ENCODE assay signal across 21 mouse cellular contexts in the genomic region with DNA sequence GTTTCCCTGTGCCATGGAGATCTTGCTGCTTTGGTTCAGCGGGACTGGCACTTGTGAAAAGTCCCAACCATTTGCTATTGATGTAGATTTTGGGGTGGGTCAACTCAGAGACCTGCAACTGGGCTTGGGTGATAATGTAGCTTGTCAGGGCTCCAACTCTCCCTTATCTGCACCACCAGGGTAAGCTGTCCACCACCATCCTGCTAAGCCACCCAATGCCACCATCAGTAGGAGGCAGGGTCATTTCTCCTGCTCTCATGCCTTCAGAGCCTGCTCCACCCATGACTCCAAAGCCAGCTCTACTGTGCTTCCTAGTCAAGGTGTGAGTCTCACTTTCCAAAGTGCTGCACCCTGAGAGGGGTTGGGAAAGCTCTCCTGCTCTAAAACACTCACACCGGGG.
A peak's percentile ranks its signal among the peaks of the same experiment; 100 is the strongest.
DNase-seq lines count a peak whose midpoint lies in the region; ATAC-seq lines count a peak whose summit lies in the region.
"Had no signal": no experiment of that assay in that cellular context is flagged by ENCODE, and none has a peak within 500 bp of the region (broad histone marks: within the 10 kb centered on the region; RNA-seq: fewer than 3 reads in every experiment).

No protein-coding gene starts in this region.

- no peak overlapping the region for H3K27ac ChIP-seq in intestine, embryonic 15.5 days

- H3K9me3 ChIP-seq in intestine, embryonic 15.5 days: no peaks in the 10 kb centered on the region
- H3K9me3 ChIP-seq: G1E had no signal

- H3K27me3 ChIP-seq in intestine, embryonic 15.5 days (replicated peaks): no peaks in the 10 kb centered on the region
- H3K27me3 ChIP-seq: CH12.LX had no signal

- H3K36me3 ChIP-seq in intestine, embryonic 15.5 days: no peaks in the 10 kb centered on the region
- H3K36me3 ChIP-seq: G1E had no signal

- no peak overlapping the region for H3K9ac ChIP-seq in intestine, embryonic 15.5 days

- peak; percentile 59 for ATAC-seq in erythroid progenitor cell, adult 5-6 weeks (replicated peaks; ENCODE audit: low FRiP score, poor library complexity, severe bottlenecking)
- peak; percentile 20; the same call in 1 of the 2 replicates for ATAC-seq in megakaryocyte progenitor cell, adult 5-6 weeks (replicated peaks; ENCODE audit: poor library complexity)
- peak; percentile 61; the same call in 1 of the 2 replicates for ATAC-seq in megakaryocyte-erythroid progenitor cell, adult 5-6 weeks (replicated peaks; ENCODE audit: low FRiP score, low TSS enrichment, poor library complexity, severe bottlenecking)
- no peak for ATAC-seq in intestine, embryonic 15.5 days
- ATAC-seq: activated CD4-positive, CD25-positive, alpha-beta regulatory T cell, adult 4 months; CD4-positive, CD25-positive, alpha-beta regulatory T cell, adult 4 months; Patski had no signal

- H3K4me2 ChIP-seq in intestine, embryonic 15.5 days (replicated peaks): no peak overlapping the region

- 93% methylated on average over 2 of the region's 2 CpGs for WGBS in intestine, embryonic 15.5 days

- H3K4me1 ChIP-seq in intestine, embryonic 15.5 days (replicated peaks): no peaks in the 10 kb centered on the region

- DNase-seq in spleen, postnatal 36 days (ENCODE audit: low spot score in 2 of 2): no peak
- DNase-seq in kidney, adult 18-20 months: no peak
- DNase-seq: adrenal gland, adult 2 months; adrenal gland, adult 8-10 months; adrenal gland, postnatal 10 days; adrenal gland, postnatal 14 days; adrenal gland, postnatal 25 days; adrenal gland, postnatal 36 days; B cell, adult 2 months; cerebellum, adult 11 months; cerebellum, adult 11-12 months; cerebellum, adult 18-20 months had no signal

- no peak overlapping the region for H3K4me3 ChIP-seq in intestine, embryonic 15.5 days (replicated peaks)
